Mouse (Mus musculus) stomach, postnatal 0 days (tissue): ENCODE measurements around the gene Inhbe.

Experiments
- CTCF ChIP-seq: IDR thresholded peaks from 2 replicates; pipeline ENCODE4 v1.5.1; 2016; ENCODE audit warnings: antibody characterized with exemption, low read depth, mild to moderate bottlenecking, moderate library complexity
- EP300 ChIP-seq: optimal IDR thresholded peaks from 2 replicates; pipeline ENCODE3; 2016; ENCODE audit warnings: antibody characterized with exemption

DNA sequence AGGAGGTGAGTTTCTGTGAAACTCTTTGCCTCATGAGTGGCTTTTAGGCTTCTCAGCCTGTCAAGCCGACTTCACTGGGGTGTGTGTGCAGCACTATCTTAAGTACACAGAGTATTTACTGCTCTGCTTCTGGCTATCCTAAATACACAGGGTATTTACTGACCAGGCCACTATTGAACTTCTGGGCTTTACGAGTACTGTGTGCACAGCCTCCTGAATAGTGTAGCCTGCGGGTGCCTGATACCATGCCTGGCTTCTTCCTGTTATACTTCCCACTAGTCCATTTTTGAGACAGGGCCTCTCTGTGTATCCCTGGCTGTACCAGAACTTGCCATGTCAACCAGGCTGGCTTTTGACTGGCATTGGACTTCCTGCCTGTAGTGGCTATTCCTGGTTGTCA, 23.5 kb upstream of the Inhbe start:
- TF ChIP-seq CTCF (no peak), EP300 (no peak)
